Mouse (Mus musculus): ENCODE measurements around the gene Ctsd.

Ctsd gene

DNA sequence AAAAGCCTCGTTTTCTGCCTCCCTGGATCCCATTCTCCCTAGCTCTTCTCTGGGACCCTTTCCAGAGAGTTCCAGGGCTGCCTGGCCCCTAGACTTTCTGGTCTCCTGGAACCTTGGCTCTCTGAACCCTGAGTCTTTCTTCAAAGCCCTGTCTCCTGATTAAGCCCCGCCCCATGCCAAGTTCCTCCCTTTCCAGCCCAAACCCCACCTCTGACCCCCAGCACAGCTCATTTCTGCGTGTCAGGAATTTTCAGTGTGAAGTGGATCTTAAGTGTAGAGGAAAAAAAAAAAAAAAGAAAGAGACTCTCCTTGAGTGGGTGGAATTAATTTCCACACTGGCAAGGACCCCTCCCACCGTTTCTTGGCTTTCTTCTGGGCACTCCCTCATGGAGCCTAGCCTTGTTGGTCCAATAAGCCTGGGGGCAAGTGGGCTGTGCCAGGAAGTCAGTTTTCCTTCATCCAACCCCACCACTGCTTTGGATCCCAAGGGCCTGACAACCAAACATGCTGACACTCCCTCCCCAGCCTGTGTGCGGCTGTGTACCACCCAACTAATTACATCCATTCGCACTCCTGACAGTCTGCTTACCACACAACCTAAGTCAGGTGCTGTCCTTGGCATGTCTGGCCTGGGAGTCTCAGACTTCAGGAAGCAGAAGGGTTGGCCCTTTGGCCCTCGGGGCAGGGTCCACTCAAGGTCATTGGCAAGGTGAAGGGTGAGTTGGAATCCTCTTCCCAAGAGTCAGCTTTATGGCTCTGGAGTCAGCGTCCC lies 14.0 kb downstream of the Ctsd start, which contains the start of gene Ifitm10:
TSS of gene Ifitm10 (minus strand) at position 113 of the 772 bp plus-strand sequence.
- DNase-seq (ENCODE audit: low spot score) = no peak

DNA sequence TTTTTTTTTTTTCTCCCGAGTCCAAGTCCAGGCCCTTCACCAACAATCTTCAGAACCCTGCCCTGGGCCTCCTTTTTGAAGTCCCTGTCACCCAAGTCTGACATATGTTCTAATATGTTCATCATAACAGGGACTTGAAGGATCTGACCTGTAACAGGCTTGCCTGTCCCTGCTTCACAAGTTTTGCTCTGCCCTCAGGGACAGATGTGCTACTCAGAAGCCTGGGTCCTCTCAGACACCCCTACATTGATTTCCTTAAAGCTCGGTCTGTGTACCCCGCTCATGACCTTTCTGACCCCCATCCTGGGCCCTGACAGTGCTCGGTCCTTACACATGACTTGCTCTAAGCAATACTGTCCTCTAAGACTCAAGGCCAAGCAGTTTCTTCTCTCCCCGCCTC lies 14.8 kb downstream of the Ctsd start:
- DNase-seq (ENCODE audit: low spot score) = no peak

DNA sequence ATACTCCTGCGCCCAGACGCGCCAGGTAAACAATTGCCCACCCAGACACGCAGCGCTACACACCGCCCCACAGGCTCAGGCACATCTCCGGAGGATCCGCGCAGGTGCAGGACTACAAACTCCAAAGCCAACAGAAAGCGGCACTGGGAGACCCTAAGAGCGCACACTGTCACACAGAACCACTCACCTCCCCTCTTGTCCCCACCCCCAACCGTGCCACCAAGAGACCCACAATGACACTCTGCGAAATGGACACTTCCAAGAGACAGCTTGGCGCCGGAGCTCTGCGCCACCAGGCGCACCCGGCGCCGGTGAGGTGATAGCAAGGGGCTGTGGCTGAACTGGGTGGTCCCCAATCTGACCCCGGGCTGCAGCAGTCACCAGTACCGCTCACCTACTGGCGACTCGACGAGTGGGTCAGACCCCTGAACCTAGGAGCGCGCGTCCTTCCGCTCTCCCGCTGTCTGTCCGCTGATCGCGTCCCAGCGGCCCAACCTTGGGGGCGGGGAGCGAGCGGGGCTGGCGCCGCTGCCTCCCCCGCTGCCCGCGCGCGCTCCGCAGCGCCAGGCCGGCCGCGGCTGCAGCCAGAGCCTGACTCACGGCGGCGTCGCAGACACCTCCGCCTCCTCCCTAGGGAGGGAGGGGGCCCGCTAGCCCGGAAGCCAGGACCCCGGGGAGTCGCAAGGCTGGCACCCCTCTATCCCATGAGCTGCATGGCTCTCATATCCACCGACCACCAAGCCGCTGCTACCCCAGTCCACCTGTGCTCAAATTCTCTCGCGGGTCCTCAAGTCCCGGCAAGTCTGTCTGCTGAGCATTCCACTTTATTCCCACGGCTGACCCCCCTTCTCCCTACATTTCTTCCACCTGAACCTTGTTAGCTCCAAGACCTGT lies 15.8 kb downstream of the Ctsd start:
- DNase-seq (ENCODE audit: low spot score) = no peak

DNA sequence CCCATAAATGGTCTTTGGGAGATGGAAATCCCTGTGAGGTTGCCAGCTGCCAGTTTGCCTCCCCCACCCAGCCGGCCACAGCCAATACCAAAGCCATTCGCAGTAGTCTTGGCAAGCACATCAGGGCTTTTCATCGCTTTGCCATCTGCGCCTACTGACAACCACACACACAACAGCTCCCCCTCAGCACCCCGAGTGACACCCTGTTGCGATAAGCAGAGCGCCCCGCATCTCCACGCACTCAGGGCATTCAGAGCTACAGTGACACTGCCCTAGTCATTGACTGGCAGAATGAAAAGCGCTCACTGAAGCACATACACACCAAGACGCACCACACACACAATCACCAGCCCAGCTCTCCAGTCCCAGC lies 16.5 kb downstream of the Ctsd start:
- DNase-seq (ENCODE audit: low spot score) = no peak

GRCm38 (mm10) chr7:142370937-142371336 lies 16.9 kb downstream of the Ctsd start:
- DNase-seq (ENCODE audit: low spot score) = no peak

DNA sequence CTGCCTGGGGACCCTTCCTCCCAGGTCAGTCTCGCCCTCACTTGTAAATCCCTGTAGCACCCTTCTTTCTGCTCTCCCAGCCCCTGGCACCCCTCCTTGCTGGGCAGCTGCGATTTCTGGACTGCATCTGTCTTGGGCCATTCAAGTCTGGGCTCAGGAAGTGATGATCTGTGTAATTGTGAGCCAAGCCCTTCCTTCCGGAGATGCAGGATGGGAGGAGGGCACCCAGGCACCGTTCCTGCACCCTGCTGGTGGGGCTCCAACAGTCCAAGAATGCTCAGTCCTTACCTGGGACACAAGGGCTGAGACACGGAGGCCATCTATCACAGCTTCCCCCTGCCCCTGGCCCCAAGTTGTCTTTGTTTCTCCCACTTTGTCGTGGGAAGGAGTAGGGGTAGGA lies 18.0 kb downstream of the Ctsd start:
- DNase-seq (ENCODE audit: low spot score) = no peak

DNA sequence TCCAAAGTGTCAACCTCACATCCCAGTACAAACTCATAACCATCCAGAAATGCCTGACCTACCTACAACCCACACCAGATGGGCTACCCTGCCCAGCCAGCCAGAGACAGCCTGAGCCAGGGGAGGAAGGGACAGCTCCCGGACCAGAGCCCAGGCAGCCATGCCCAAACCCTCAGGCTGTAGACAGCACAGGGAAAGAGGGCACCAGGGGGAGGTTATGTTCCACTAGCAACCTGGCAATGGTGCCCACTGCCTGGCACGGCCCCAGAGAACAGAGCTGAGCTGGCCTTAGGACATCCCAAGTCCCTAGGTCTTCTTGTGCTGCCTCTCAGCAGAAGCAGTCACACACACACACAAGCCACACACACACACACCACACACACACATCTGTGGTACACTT lies 19.0 kb downstream of the Ctsd start:
- DNase-seq (ENCODE audit: low spot score) = no peak

DNA sequence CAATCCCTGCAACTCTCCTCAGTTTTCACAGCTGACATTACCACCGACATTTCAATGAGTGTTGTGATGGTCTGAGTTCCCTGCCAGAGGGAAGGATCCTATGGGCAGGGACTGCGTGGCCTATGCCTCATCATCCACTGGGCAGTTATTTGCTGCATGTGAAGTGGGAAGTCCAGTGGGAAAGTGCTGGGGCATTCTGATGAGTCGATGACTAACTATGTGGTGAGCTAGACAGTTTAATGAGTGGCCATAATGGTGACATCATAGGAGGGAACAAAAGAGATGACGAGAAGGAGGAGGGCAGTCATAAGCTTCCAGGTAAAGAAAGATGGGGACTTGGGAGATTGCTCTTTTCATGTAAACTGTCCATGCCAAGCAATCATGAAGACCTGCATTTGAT lies 24.7 kb downstream of the Ctsd start:
- DNase-seq (ENCODE audit: low spot score) = no peak

GRCm38 (mm10) chr7:142360743-142361142 lies 27.1 kb downstream of the Ctsd start:
- DNase-seq (ENCODE audit: low spot score) = no peak

GRCm38 (mm10) chr7:142359129-142359528 lies 28.7 kb downstream of the Ctsd start:
- no peak for DNase-seq (ENCODE audit: low spot score)

DNA sequence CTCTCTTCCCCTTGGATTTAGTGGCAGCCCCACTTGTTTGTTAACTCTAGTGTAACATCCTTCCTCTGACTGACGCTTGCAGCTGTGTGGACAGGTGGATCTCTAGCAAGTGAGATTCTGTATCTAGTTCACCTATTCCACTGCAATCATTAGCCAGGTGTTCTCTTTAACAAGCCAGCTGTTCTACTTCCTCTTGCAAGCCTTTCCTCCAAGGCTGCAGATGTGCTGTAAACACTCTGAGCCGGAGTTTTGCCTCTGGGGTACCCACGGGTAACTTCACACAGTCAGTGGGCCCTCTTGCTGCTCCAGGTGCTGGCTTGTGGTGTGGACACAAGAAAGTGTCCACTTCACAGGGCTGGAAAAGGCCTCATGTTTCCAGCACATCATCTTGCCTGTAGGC lies 30.3 kb downstream of the Ctsd start:
- DNase-seq (ENCODE audit: low spot score) = no peak

DNA sequence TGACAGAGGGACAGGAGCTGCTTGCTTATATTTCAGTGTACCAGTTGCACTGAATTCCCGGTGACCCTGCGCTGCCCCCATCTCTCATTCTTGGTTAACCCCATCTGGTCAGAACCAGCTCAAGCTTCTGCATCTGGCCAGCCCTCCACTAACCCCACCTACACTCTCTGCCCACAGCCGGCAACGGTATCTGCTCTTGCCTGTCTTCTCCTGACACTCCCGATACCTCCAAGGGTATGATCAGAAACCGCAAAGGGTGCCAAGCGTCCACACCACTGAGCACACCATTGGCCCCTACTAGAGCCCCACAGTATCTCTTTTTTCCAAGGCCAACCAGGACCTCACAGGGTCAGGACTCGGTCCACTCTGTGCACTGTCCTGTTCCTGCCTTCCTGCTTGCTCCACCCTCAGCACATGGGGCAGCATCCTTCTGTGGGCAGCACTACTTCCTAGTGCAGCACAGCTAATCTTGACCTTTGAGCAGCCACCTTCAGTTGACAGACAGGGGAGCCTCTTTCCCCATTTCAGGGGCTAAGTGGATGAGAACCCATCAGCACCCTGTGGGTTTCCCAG lies 33.1 kb downstream of the Ctsd start:
- no peak for DNase-seq (ENCODE audit: low spot score)

- DNase-seq (ENCODE audit: low spot score) = no peak
Observed at GRCm38 (mm10) chr7:142353854-142354253, 34.0 kb downstream of the Ctsd start.

GRCm38 (mm10) chr7:142351569-142351968 lies 36.3 kb downstream of the Ctsd start:
- no peak for DNase-seq (ENCODE audit: low spot score)

DNA sequence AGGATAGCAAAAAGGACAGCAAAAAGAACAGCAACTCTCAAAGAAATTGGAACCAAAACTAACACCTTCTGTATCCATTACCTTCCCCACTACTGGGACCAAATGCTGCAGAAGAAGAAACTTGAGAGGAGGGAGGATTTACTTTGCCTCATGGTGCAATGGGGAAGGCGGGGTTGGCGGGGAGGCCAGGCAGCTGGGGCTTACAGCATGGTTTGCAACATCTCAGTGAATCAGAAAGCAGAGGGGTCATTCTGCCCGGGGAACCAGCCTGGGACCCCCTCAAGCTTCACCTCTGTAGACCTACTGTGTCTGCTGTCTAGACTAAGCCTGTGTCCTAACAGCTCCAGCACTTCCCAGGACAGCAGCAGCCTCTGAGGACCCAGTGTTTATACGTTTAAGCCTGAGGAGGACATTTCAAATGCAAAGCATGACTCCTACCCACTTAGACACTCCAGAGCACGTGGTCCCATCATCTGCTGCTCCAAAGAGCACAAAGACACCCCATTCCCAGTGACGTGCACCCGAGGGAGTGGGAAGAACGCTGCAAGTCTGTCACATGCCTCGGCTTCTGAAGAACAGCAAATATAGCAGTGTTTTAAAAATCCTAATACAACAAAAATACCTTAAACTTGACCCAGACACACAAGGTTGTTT lies 38.4 kb downstream of the Ctsd start:
- DNase-seq (ENCODE audit: low spot score) = no peak

GRCm38 (mm10) chr7:142347542-142347941 lies 40.3 kb downstream of the Ctsd start:
- DNase-seq (ENCODE audit: low spot score) = no peak

DNA sequence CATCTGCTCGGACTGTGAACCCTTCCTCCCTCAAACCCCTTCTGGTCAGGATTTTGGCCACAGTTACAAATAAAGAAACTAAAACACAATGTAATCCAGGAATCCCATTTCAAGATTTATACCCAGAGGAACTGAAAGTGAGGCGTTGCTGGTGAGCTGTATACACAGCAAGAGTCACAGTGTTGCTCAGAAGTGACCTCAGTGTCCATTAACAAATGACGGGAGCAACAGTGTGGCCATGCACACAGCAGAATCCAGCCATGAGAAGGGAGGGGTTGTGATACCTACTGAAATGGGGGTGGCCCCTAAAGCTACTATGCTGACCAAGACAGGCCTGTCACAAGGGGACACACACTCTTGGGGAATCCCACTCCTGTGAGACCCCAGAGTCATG lies 45.6 kb downstream of the Ctsd start:
- DNase-seq (ENCODE audit: low spot score) = no peak

- DNase-seq (ENCODE audit: low spot score) = no peak
Observed at GRCm38 (mm10) chr7:142341564-142342246, 46.1 kb downstream of the Ctsd start.

DNA sequence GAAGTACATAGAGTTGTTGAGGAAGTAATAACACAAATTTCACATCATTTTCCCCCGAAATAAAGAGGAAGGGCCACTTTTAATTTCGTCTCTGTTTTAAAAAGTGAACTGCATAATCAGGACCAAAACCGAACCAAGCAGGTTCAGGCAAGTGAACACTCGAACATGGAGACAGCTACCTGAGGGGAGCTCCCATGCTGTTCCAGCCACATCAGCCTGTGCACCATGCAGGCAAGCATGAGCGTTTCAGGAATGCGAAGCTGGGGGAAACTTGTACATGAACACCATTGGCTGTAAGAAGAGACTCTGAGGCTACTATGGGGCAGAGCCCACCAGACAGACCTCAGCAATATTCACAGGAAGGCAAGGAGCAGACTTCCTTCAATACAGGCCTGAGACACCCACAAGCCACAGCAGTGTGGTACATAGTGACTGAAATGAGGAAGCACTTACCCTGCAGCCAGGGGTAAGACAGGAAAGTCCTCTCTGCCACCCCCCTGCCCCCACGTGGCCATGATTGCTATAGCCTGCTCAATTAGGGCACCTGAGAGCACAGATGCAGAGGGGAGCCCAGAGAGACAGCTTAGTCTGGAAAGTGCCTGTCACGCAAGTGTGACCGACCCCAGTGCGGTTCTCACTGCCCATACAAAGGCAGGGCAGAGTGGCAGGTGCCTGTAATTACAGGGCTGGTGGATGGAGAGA lies 47.4 kb downstream of the Ctsd start:
- no peak for DNase-seq (ENCODE audit: low spot score)

DNA sequence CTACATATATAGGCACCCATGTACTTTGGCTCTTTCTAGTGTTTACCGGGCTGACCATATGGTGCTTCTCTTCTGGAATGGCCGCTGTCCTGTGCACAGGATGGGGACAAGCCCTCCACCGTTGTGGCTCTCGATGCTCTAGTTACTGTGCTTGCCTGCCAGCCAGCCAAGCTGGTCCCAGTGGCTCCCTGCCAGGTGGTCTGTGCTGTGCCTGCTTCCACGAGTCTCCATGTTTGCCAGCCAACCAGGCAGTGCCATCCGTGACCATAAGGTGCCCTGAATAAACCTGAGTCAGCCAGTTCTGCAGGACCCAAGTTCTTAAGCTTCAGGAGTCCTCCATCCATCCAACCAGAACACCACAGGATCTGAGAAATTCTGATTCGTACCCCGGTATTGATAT lies 52.7 kb downstream of the Ctsd start:
- no peak for DNase-seq (ENCODE audit: low spot score)

DNA sequence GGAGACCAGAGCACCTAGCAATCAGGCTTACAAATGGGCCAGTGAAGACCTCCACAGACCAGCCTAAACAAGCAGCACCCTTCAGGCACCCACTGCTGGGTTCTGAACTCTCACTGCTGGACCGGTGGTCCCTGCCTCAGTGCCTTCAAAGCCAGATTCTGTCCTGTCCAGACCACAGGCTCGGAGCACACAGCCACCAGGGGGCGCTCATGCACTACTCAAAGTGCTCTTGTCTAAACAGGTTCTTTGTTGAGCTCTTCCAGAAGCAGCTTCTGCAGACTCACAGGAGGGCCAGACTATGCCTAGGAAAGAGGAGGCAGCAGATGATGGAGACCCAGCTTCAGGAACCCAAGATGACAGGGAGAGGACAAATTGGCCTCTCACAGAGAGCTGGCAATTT lies 53.6 kb downstream of the Ctsd start:
- DNase-seq (ENCODE audit: low spot score) = peak; percentile 85

Measured in urinary bladder, postnatal 10 days (tissue).